Mouse (Mus musculus) frontal cortex, adult 2 months (tissue): ENCODE measurements at regions not wholly inside any gene's neighbourhood (a gene's known extent, or its start where the extent isn't known, plus 50 kb on each side); places are given as distances from the start of the nearest gene placed in this dataset.

Experiments used
- DNase-seq, 2 experiments: peaks; one replicate each; pipeline ENCODE4 v3.0.0; 2022; ENCODE audit warnings: low spot score in 1 of 2; ENCODE audit errors: extremely low spot score in 1 of 2

DNA sequence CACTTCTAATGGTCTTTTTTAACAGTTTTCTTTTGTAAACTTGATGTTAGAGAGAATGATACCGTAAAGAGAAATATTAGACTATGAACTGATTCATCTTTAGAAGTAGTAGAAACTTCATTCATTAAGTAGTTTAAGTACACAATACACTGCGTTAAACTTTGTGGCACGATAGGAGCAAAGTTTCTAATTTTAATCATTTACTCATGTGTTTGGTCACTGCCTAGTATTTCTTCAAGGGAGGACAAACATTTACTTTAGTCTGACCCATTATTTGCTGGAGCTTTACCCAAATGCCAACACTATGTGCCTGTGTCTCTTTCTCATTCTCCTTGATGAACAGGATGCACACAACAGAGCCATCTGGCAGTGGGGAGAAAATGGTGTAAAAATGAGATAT is 200.6 kb downstream of the Chm start:
- no peak for DNase-seq

- no peak for DNase-seq
These were observed 201.2 kb downstream of the Chm start for GRCm38 (mm10) chrX:112984073-112984472.

DNA sequence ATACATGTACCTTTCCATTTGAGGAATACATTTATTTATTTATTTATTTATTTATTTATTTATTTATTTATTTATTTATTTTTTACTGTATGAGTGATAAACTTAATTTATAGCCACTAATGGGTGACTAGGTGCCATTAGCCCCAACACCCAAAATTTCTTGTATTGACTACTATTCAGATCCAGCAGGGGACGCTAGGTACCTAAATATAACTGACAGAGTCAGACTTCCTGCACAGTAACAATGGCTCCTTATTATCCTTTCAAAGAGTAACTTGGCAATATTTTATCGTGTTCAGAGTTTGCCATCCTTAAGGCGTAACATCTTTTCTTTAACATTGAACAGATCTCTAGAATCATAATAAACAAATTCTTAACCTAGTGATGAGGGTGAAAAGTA is 206.7 kb downstream of the Chm start:
- peak in 1 of 2 experiments; percentile 23 for DNase-seq

DNA sequence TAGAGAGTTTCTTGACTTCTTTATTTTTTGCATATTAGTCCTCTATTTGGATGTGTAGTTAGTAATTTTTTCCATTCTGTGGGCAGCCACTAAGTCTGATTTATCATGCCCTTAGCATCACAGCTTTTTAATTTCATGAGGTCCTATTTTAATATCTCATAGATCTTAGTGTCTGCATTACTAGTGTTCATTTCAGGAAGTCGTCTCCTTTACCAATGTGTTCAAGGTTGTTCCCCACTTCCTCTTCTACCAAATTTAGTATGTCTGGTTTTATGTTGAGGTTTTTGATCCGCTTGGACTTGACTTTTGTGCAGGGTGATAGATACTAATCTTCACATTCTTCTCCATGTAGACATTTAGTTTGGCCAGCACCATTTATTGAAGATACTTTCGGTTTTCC is 221.2 kb downstream of the Chm start:
- DNase-seq: no peak

- peak in 1 of 2 experiments; percentile 62 for DNase-seq
These were observed 235.5 kb downstream of the Chm start for GRCm38 (mm10) chrX:112949792-112950191.

- no peak for DNase-seq
These were observed 237.8 kb downstream of the Chm start for GRCm38 (mm10) chrX:112947521-112947920.

DNA sequence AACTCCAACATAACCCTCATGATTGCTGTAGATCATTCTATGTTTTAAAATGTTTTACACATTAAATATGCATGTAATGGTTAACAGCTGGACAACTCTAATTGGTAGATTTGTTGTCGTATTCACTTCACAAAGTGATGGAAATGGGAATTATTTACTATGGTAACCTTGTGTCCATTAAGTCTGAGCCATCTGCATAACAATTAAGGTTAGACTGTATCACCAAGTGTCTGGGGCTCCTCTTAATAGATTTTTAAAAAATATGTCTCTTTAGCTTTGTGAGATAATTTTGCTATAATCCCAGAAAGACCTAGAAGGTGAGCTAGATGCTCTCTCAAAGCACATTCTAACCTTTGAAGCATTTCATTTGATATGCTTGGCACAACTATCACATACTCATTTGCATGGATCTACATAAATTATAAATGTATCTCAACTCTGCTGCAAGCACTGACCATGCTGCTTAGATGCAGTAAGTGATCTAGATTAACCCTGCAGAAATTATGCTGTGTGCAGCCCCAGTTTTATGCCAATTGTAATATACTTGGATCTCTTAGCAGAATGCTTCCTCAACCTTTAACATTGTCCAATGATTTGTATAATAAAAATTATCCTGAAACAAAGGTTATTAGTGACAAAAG is 227.2 kb upstream of the Pof1b start:
- no peak for DNase-seq

GRCm38 (mm10) chrX:112903631-112904410 is 205.4 kb upstream of the Pof1b start:
- DNase-seq: peak in 1 of 2 experiments; percentile 25

GRCm38 (mm10) chrX:112886539-112886938 is 188.1 kb upstream of the Pof1b start:
- DNase-seq: no peak
